Mouse (Mus musculus): ENCODE results near the gene Soga1. TPM values are rescaled to one million over a fixed set of nuclear protein-coding genes. Genes with fewer than 3 reads are reported as not detected.

Gene Soga1
- total RNA-seq, 2 experiments from 2014 or later, result 104 to 108 TPM

DNA sequence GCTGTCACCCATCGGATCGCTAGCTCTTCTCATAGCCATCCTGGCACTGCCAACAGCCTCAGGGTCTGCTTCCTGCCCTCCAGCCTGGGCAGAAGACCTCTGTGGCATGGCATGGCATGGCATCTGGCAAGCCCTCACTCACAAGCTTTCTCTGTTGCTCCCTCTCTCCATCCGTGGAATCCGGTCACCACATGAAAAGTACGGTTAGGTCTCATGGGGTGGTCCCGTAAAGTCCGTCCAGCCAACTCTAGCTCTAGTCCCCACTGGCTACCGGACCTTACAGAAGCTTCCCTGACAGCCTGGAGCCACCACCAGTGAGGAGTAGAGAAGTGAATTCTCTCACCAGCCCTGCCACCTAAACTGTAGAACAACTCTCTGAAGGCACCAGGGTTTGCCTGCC is 2.3 kb upstream of the Soga1 start:
- no peak for DNase-seq
- intact Hi-C loops (cut with DNase I), result no loop called here

- DNase-seq, result no peak
- intact Hi-C loops (cut with DNase I), result no loop called here
Measured at GRCm38 (mm10) chr2:157079701-157080180, 687 bp upstream of the Soga1 start.

GRCm38 (mm10) chr2:157078059-157078792 is 828 bp downstream of the Soga1 start:
- peak; percentile 41 for DNase-seq
- intact Hi-C loops (cut with DNase I), result no loop called here

DNA sequence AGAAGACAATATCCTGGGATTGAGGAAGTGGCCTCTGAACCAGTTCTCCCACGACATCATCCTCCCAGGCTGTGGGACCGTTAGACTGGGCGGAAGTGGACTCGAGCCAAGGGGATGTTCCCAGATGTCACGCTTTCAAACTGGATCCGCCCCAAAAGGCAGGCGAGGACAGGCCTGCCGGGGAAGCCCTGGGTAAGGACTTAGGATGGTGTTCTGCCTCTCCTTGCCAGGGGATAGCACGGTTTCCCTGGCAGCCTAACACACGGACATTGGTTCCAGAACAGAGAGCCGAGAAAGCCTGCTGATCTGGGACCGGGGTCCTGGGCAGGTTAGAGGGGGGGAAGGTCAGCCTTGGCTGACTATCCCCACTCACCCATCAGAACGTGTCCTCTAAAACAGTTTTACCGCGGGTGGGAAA is 1.4 kb downstream of the Soga1 start:
- DNase-seq, result peak; percentile 88
- intact Hi-C loops (cut with DNase I), result no loop called here

DNA sequence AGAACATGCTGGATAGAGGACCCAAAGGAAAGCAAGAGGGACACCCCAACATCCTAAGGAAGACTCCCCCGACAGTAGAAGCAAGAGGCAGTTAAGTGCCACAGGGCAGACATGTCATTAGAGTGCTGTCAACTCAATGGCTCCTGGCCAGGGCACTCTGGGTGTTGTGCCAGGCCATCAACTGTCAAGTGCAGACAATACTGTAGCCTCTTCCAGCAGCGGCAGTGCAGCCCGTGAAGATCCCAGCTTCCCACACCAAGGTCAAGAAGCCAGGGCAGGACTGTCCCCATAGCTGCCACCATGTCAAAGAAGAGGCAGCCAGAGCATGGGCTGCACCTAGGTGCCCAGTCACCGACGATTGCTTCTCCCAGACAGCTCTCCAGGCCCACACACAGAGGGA is 1.9 kb downstream of the Soga1 start:
- intact Hi-C loops (cut with DNase I), result no loop called here
- peak; percentile 94 for DNase-seq

- DNase-seq, result no peak
- intact Hi-C loops (cut with DNase I), result no loop called here
Measured at GRCm38 (mm10) chr2:157076585-157076984, 2.5 kb downstream of the Soga1 start.

DNA sequence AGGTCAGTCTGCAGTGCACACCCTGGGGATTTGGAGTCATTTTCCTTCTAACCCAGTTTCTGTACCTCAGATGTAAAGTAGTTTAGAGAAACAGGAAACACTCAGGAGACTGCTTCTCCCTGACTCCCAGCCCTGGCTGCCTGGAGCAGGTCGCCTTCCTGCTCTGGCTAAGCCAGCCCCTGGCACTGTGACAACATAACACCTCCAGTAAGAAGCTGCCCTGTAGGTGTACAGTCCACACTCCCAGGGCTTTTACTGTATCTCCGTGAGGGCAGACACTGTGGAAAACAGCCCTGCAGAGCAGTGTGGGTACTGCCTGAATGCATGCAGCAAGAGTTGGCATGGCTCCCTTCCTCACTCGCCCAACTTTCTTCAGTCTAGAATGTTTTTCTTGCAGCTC is 3.4 kb downstream of the Soga1 start:
- DNase-seq, result peak; percentile 39
- intact Hi-C loops (cut with DNase I), result no loop called here

DNA sequence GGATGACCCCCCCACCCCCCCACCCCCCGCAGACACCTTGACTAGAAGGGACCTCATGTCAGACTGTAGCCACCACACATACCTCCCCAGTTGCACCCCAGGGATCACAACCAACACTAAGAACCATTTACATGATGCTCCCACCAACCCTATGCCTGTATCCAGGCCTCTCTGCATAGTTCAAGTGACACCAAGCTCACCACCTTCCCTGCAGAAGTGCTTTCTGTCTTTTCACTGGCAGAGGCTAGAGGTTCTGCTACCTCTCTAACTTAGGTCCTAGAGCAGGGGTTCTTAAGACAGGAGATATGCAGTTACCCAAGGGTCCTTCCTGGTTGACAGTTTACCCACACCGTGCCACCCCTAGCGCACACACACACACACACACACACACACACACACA is 3.8 kb downstream of the Soga1 start:
- intact Hi-C loops (cut with DNase I), result no loop called here
- no peak for DNase-seq

DNA sequence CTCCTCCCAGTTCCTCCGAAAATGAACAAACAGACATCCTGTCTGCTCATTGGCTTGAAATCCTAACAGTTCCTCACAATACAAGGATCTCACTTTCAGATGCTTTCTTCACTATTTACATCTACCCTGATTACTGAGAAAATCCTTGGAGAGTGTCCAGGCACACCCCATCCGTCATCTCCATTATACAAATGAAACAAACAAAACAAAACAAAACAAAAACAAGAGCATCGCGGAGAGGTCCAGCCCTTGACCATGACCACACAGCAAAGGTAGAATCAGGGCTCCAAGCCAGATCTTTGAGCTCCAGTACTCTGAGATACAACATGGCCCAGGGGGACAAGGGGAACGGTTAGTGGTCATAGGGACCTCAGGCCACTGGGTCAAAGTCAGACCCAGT is 4.3 kb downstream of the Soga1 start:
- intact Hi-C loops (cut with DNase I), result no loop called here
- DNase-seq, result no peak

DNA sequence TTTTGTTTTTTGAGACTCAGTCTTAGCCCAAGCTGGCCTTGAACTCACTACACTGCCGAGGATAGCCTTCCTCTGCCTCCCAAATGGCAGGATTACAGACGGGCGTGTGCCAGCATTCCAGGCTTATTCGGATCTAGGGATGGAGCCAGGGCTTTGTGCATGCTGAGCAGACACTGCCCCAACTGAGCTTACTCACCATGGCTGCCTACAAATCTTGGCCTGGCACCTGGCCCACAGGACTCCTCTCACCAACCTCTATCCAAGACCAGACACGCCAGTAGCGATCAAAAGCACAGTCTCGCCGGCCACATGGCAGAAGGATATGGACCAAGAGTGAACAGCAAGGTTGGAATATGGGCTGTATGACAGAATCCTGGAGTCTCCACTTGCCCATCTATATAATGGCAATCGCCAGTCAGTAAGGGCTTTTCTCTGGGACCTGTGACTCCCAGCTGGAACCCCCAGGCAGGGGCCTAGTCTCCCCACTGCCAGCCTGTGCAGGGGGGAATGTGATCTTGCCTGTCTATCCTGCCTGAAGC is 4.8 kb downstream of the Soga1 start:
- intact Hi-C loops (cut with DNase I), result no loop called here
- DNase-seq, result peak; percentile 91

GRCm38 (mm10) chr2:157073378-157074052 is 5.5 kb downstream of the Soga1 start:
- intact Hi-C loops (cut with DNase I), result no loop called here
- DNase-seq, result no peak

GRCm38 (mm10) chr2:157072316-157072990 is 6.6 kb downstream of the Soga1 start:
- intact Hi-C loops (cut with DNase I), result no loop called here
- DNase-seq, result no peak

DNA sequence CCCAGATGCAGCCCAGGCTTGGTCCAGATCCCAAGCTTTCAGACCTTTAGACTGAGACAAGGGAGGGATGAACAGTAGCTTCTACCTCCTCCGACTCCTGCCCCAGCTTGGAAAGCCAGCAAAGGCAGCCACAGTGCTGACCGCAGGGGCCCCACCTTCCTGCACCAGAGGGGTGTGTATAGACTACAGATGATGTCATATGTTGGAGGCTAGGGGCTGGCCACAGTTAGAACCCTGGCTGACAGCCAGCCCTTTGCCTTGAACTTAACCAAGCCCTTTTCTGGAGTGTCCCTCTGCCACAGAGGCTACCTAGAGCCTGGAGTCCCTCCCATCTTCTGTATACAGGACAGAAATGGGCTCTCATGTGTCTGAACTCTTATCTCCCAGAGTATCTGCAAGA is 7.5 kb downstream of the Soga1 start:
- intact Hi-C loops (cut with DNase I), result no loop called here
- peak; percentile 68 for DNase-seq

DNA sequence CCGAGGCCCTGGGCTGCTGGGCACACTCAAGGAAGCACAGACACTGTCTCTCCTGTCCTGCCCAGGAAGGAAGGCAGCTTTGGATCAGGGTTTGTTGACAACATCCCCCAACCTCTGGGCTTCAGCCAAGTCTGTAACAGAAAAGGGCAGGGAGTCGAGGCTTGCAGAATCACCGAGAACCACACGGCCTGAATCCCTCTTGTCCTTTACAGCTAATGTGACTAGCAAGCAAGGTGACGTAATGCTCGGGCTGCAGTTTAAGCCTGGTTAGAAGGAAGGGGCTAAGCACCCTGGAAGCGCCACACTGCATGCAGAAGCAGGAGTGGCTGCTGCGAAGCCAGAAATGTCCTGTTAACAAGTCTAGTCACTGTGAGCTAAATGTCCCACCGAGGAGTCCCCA is 8.7 kb downstream of the Soga1 start:
- DNase-seq, result peak; percentile 71
- intact Hi-C loops (cut with DNase I), result no loop called here

GRCm38 (mm10) chr2:157069755-157070315 is 9.2 kb downstream of the Soga1 start:
- intact Hi-C loops (cut with DNase I), result no loop called here
- DNase-seq, result no peak

GRCm38 (mm10) chr2:157069355-157069735 is 9.7 kb downstream of the Soga1 start:
- DNase-seq, result peak; percentile 92
- intact Hi-C loops (cut with DNase I), result no loop called here

DNA sequence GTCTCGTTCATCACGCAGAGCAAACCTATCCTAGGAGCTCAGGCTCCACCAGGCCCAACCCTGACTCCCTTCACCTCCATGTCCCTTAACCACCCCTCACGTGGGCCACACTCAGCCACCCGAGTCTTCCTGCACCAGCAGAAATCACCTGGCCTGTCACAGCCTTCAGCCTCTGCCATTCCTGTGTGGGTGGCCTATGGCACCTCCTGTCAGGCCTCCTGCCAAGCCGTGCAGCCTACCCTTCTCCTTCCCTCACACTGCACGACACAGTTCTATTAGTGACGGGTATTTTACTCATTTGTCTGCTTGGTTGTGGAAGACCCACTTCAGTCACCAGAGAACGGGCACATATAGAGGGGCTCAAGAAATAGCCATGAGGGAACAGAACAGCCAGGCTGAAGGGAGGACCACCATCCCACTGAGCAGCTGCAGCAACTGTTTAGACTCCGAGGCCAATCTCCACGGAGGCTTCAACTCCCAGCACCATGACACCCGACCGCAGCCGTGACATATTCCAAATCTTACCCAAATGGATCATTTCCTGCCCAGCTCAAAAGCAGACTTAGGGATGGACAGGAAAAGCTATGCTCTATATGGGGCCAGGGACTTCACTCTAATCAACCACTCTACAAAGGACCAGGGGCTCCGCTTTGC is 10.2 kb downstream of the Soga1 start:
- DNase-seq, result peak; percentile 60
- intact Hi-C loops (cut with DNase I), result no loop called here

GRCm38 (mm10) chr2:157066731-157067430 is 12.2 kb downstream of the Soga1 start:
- DNase-seq, result no peak
- intact Hi-C loops (cut with DNase I), result no loop called here

DNA sequence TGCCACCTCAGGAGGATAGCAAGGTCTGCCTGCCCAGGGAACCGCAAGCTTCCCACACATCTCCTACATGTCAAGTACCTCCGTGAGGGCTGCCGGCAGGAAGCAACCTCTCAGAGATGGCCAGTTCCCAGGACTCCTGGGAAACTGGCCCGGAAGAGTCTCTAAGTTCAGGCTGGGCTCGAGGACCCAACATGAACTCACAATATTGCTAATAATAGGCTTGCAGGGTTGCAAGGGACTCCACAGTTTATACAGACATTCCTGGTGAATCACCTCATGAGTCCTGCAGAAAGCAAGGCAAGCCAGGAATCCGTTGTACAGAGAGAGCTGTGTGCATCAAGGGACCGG is 13.2 kb downstream of the Soga1 start:
- intact Hi-C loops (cut with DNase I), result no loop called here
- no peak for DNase-seq
